Mouse (Mus musculus): ENCODE results near the gene Mroh7. TPM values are rescaled to one million over a fixed set of nuclear protein-coding genes. Genes with fewer than 3 reads are reported as not detected.

Mroh7 gene
- polyA plus RNA-seq, 1 experiment from 2014 or later, result 0.14 TPM

DNA sequence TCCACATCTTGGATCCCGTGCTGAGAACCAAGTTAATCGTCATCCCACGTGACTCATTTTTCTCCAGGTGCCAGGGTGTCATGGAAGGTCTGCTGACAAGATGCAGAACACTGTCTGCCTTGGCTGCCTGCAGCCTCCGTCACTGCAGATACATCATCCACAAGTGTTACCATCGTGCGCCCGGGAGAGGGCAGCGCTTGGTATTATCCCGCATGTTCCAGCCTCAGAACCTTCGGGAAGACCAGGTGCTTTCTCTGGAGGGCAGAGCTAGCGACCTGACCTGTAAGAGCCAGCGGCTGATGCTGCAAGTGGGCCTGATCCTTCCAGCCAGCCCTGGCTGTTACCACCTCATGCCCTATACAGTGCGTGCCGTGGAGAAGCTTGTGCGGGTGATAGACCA is 77.7 kb downstream of the Mroh7 start:
- Histone ChIP-seq H3K27ac (ENCODE audit: low read length) (no peak overlapping the region), H3K9ac (ENCODE audit: low read length) (no peak overlapping the region), H3K9me3 (replicated peaks; ENCODE audit: control insufficient read depth, low read length) (no peaks in the 10 kb centered on the region), H3K27me3 (ENCODE audit: control insufficient read depth, insufficient read depth, low read length) (no peaks in the 10 kb centered on the region), H3K4me1 (ENCODE audit: control insufficient read depth, insufficient read depth, low read length) (peaks cover 7% of the 10 kb centered on the region; the same call in 1 of the 2 replicates), H3K4me2 (ENCODE audit: low read depth, low read length) (no peak overlapping the region), H3K36me3 (ENCODE audit: control insufficient read depth, insufficient read depth, low read length) (no peaks in the 10 kb centered on the region; the same call in 1 of the 2 replicates), H3K4me3 (replicated peaks; ENCODE audit: low read length) (no peak overlapping the region)
- WGBS, result 93% methylated on average over 15 of the region's 15 CpGs
- no peak for ATAC-seq (ENCODE audit: insufficient read depth, low FRiP score)

DNA sequence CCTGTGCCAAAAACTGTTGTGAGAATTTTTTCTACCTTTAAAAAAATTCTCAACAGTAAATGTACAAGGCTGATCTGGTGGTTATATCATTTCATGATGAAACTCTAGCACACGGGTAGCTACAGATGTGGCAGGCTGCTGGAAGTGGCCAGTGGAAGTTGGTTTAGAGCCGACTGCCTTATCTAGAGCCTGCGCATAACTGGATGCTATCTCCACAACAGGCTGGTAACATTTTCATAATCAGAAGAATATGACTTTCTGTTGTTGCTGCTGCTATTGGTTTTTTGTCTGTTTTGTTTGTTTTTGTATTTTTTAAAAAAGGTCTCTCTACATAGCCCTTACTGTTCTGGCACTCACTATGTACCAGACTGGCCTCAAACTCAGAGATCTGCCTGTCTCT is 78.2 kb downstream of the Mroh7 start:
- WGBS, result 88% methylated on average over 3 of the region's 3 CpGs
- H3K4me3 ChIP-seq (replicated peaks; ENCODE audit: low read length), result no peak overlapping the region
- H3K36me3 ChIP-seq (ENCODE audit: control insufficient read depth, insufficient read depth, low read length), result no peaks in the 10 kb centered on the region; the same call in 1 of the 2 replicates
- no peak overlapping the region for H3K4me2 ChIP-seq (ENCODE audit: low read depth, low read length)
- ATAC-seq (ENCODE audit: insufficient read depth, low FRiP score), result no peak
- H3K9ac ChIP-seq (ENCODE audit: low read length), result no peak overlapping the region
- no peaks in the 10 kb centered on the region for H3K9me3 ChIP-seq (replicated peaks; ENCODE audit: control insufficient read depth, low read length)
- peaks cover 7% of the 10 kb centered on the region; the same call in 1 of the 2 replicates for H3K4me1 ChIP-seq (ENCODE audit: control insufficient read depth, insufficient read depth, low read length)
- H3K27me3 ChIP-seq (ENCODE audit: control insufficient read depth, insufficient read depth, low read length), result no peaks in the 10 kb centered on the region
- H3K27ac ChIP-seq (ENCODE audit: low read length), result no peak overlapping the region

- H3K27ac ChIP-seq (ENCODE audit: low read length), result peak within 1 kb of the TSS; percentile 31; the same call in 1 of the 2 replicates
- H3K36me3 ChIP-seq (ENCODE audit: control insufficient read depth, insufficient read depth, low read length), result no peaks in the 10 kb centered on the region; the same call in 1 of the 2 replicates
- peak within 1 kb of the TSS; percentile 75 for H3K9ac ChIP-seq (ENCODE audit: low read length)
- H3K4me3 ChIP-seq (replicated peaks; ENCODE audit: low read length), result peak within 1 kb of the TSS; percentile 62
- WGBS, result 2% methylated on average over 40 of the region's 40 CpGs
- peak; percentile 98 for ATAC-seq (ENCODE audit: insufficient read depth, low FRiP score)
- peak within 1 kb of the TSS; percentile 66 for H3K4me2 ChIP-seq (ENCODE audit: low read depth, low read length)
- H3K4me1 ChIP-seq (ENCODE audit: control insufficient read depth, insufficient read depth, low read length), result peaks cover 7% of the 10 kb centered on the region; the same call in 1 of the 2 replicates
- H3K9me3 ChIP-seq (replicated peaks; ENCODE audit: control insufficient read depth, low read length), result no peaks in the 10 kb centered on the region
- H3K27me3 ChIP-seq (ENCODE audit: control insufficient read depth, insufficient read depth, low read length), result no peaks in the 10 kb centered on the region
These were observed 79.7 kb downstream of the Mroh7 start, which contains the start of gene Pars2 for GRCm38 (mm10) chr4:106650833-106651527. Gene Pars2, plus strand, starts transcription at chr4:106651069.

DNA sequence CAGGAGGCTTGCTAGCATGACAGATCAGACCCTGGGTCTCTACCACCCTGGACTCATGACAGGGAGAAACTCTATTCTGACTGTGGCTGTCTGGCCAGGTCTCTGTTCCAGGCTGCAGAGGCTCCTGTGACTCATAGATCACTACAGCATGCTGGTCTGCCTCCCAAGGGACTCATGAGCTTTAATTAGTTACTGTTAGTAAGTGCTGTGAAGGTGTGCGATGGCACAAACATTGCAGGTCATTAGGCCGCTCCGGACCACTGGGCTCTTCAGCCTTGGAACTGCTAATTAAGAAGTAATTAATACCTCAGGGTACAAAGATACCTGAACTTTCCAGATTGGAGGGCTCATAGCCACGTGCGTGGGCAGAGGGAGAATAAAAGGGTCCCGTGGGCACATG is 83.6 kb downstream of the Mroh7 start:
- no peak overlapping the region for H3K27ac ChIP-seq (ENCODE audit: low read length)
- no peak overlapping the region for H3K4me2 ChIP-seq (ENCODE audit: low read depth, low read length)
- H3K4me1 ChIP-seq (ENCODE audit: control insufficient read depth, insufficient read depth, low read length), result peaks cover 20% of the 10 kb centered on the region
- H3K4me3 ChIP-seq (replicated peaks; ENCODE audit: low read length), result no peak overlapping the region
- H3K27me3 ChIP-seq (ENCODE audit: control insufficient read depth, insufficient read depth, low read length), result no peaks in the 10 kb centered on the region
- no peaks in the 10 kb centered on the region for H3K9me3 ChIP-seq (replicated peaks; ENCODE audit: control insufficient read depth, low read length)
- WGBS, result 76% methylated on average over 6 of the region's 6 CpGs
- no peak for ATAC-seq (ENCODE audit: insufficient read depth, low FRiP score)
- 0 out of 2 replicates have a peak overlapping the region, but pooled peaks have one; percentile 8 for H3K9ac ChIP-seq (ENCODE audit: low read length)
- H3K36me3 ChIP-seq (ENCODE audit: control insufficient read depth, insufficient read depth, low read length), result no peaks in the 10 kb centered on the region

DNA sequence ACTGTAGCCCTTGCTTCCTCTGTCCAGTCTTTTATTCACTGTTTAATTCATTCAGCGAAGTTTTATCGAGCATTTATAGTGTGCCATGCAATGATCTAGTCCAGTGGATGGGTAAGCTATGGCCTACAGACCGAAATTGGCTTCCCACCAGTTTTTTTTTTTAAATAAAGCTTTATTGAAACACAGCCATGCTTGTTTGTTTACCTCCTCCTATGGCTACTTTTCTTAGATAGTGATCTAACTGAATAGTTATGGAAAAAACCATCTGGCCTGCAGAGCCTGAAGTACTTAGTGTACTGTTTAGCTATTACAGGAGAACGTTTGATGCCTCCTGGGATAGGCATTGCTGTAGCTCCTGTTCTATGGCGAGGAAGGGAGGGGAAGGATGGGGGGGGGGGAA is 84.9 kb downstream of the Mroh7 start:
- H3K4me3 ChIP-seq (replicated peaks; ENCODE audit: low read length), result no peak overlapping the region
- ATAC-seq (ENCODE audit: insufficient read depth, low FRiP score), result no peak
- 75% methylated on average over 5 of the region's 5 CpGs for WGBS
- no peak overlapping the region for H3K27ac ChIP-seq (ENCODE audit: low read length)
- H3K36me3 ChIP-seq (ENCODE audit: control insufficient read depth, insufficient read depth, low read length), result no peaks in the 10 kb centered on the region
- no peak overlapping the region for H3K4me2 ChIP-seq (ENCODE audit: low read depth, low read length)
- no peak overlapping the region for H3K9ac ChIP-seq (ENCODE audit: low read length)
- no peaks in the 10 kb centered on the region for H3K9me3 ChIP-seq (replicated peaks; ENCODE audit: control insufficient read depth, low read length)
- no peaks in the 10 kb centered on the region for H3K27me3 ChIP-seq (ENCODE audit: control insufficient read depth, insufficient read depth, low read length)
- peaks cover 13% of the 10 kb centered on the region for H3K4me1 ChIP-seq (ENCODE audit: control insufficient read depth, insufficient read depth, low read length)

GRCm38 (mm10) chr4:106644218-106644610 is 86.5 kb downstream of the Mroh7 start:
- no peak overlapping the region for H3K4me3 ChIP-seq (replicated peaks; ENCODE audit: low read length)
- 55% methylated on average over 6 of the region's 6 CpGs for WGBS
- no peak overlapping the region for H3K9ac ChIP-seq (ENCODE audit: low read length)
- no peaks in the 10 kb centered on the region for H3K27me3 ChIP-seq (ENCODE audit: control insufficient read depth, insufficient read depth, low read length)
- H3K9me3 ChIP-seq (replicated peaks; ENCODE audit: control insufficient read depth, low read length), result no peaks in the 10 kb centered on the region; the same call in 1 of the 2 replicates
- ATAC-seq (ENCODE audit: insufficient read depth, low FRiP score), result no peak
- H3K4me2 ChIP-seq (ENCODE audit: low read depth, low read length), result no peak overlapping the region
- no peaks in the 10 kb centered on the region for H3K36me3 ChIP-seq (ENCODE audit: control insufficient read depth, insufficient read depth, low read length)
- H3K27ac ChIP-seq (ENCODE audit: low read length), result peak overlapping the region; percentile 56; the same call in 1 of the 2 replicates
- peaks cover 13% of the 10 kb centered on the region for H3K4me1 ChIP-seq (ENCODE audit: control insufficient read depth, insufficient read depth, low read length)

GRCm38 (mm10) chr4:106643483-106644217 is 87.1 kb downstream of the Mroh7 start:
- Histone ChIP-seq H3K4me1 (ENCODE audit: control insufficient read depth, insufficient read depth, low read length) (peaks cover 13% of the 10 kb centered on the region), H3K27me3 (ENCODE audit: control insufficient read depth, insufficient read depth, low read length) (no peaks in the 10 kb centered on the region), H3K4me3 (replicated peaks; ENCODE audit: low read length) (no peak overlapping the region), H3K36me3 (ENCODE audit: control insufficient read depth, insufficient read depth, low read length) (no peaks in the 10 kb centered on the region), H3K9me3 (replicated peaks; ENCODE audit: control insufficient read depth, low read length) (no peaks in the 10 kb centered on the region; the same call in 1 of the 2 replicates), H3K4me2 (ENCODE audit: low read depth, low read length) (no peak overlapping the region), H3K27ac (ENCODE audit: low read length) (peak overlapping the region; percentile 56; the same call in 1 of the 2 replicates), H3K9ac (ENCODE audit: low read length) (peak overlapping the region; percentile 59)
- 13% methylated on average over 8 of the region's 8 CpGs for WGBS
- ATAC-seq (ENCODE audit: insufficient read depth, low FRiP score), result peak; percentile 28; the same call in 1 of the 2 replicates

GRCm38 (mm10) chr4:106634086-106634479 is 96.6 kb downstream of the Mroh7 start:
- WGBS, result 44% methylated on average over 9 of the region's 9 CpGs
- Histone ChIP-seq H3K4me2 (ENCODE audit: low read depth, low read length) (no peak overlapping the region), H3K27ac (ENCODE audit: low read length) (peak overlapping the region; percentile 79)

More at GRCm38 (mm10) chr4:106634086-106634479, 96.6 kb downstream of the Mroh7 start:
- Histone ChIP-seq H3K4me3 (replicated peaks; ENCODE audit: low read length) (no peak overlapping the region), H3K9me3 (replicated peaks; ENCODE audit: control insufficient read depth, low read length) (no peaks in the 10 kb centered on the region), H3K4me1 (ENCODE audit: control insufficient read depth, insufficient read depth, low read length) (peaks cover 23% of the 10 kb centered on the region), H3K36me3 (ENCODE audit: control insufficient read depth, insufficient read depth, low read length) (no peaks in the 10 kb centered on the region), H3K9ac (ENCODE audit: low read length) (no peak overlapping the region), H3K27me3 (ENCODE audit: control insufficient read depth, insufficient read depth, low read length) (no peaks in the 10 kb centered on the region)
- ATAC-seq (ENCODE audit: insufficient read depth, low FRiP score), result no peak

Measured in stomach, embryonic 16.5 days (tissue).